Mouse (Mus musculus): Measurements from ENCODE around the gene Tnfsf9.

Gene Tnfsf9

DNA sequence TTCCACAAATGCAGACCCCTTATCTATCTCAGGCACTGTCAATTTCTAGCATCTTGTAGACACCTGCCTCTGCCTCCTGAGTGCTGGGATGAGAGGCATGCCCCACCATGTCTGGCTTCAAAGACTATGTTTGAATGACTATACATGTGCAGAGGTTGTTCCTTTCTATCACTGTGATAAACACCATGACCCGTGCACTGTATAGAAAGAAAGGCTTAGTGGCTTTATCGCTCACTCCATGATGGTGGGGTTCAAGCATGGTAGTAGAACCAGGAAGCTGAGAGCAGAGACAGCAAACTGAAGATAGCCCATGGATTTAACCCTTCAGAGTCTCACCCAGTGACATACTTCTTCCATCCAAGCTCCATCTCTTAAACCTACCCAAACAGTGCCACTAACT, 29.6 kb downstream of the Tnfsf9 start:
- DNase-seq (ENCODE audit: low spot score in 2 of 2): no peak

DNA sequence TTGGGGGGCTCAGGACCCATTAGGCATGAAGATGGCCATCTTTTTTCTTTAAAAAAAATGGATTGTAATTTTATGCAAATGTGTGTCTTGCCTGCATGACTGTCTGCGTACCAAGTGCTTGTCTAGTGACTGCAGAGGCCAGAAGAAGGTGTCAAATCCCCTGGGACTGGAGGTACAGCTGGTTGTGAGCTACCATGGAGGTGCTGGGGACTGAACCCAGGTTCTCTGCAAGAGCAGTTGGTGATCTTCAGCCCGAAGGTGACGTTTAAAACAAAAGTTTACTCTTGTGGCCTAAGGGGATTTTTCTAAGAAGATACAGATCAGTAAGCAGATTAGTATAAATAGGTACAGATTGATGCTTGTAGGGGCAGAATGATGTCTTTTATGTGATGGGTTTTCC, 30.5 kb downstream of the Tnfsf9 start:
- DNase-seq (ENCODE audit: low spot score in 2 of 2): no peak

- DNase-seq (ENCODE audit: low spot score in 2 of 2): no peak
These were observed 33.6 kb downstream of the Tnfsf9 start for GRCm38 (mm10) chr17:57138676-57139075.

DNA sequence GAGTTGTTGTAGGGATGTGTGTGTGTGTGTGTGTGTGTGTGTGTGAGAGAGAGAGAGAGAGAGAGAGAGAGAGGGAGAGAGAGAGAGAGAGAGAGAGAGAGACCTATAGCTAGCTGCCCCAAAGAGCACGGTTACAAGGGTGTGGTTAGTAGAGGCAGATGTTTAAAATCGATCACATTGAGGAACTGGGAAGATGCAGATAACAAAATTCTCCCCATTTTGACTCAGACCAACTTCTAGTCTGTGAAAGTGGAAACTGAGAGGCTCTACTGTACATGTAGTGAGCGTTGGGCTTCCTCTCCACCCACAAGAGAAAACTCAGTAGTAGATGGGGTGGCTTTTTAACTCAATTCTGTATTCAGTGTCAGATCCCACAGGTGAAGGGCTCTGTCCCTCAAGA, 34.6 kb downstream of the Tnfsf9 start:
- no peak for DNase-seq (ENCODE audit: low spot score in 2 of 2)

GRCm38 (mm10) chr17:57143704-57144103, 38.6 kb downstream of the Tnfsf9 start:
- DNase-seq (ENCODE audit: low spot score in 2 of 2): no peak

DNA sequence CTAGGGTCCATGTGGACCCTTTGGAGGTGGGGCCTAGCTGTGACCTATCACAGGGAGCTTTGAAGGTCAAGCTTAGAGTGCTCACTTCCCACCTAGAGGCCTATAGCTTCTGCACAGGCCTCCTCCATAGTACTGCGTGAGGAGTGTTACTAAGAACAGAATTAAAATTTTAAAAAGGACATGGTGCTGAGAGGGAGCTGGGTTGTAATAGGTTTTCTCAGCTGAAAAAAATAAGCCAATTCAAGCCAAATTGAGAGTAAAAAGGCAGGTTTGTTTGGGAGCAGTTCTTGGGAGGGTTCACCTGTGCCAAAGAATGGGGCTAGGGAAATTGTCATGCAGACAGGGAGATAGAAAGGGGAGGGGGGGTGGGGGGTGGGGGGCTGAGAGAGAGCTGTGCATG, 40.0 kb downstream of the Tnfsf9 start:
- DNase-seq (ENCODE audit: low spot score in 2 of 2): no peak

DNA sequence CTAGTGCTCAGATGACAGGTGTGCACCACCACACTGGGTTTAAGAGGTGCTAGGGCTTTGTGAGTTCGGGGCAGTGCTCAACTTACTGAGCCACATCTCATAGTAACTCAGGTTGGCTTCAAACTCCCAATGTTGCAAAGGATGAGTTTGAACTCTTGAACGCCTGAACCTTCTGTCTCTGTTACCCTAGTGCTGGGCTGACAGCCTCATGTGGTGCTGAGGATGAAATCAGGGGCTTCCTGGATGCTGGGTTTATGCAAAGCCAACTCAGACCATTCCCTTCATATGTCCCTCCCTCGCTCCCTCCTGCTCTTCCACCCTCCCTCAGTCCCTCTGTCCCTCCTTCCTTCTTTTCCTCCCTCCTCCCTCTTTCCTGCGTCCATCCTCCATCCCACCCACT, 43.2 kb downstream of the Tnfsf9 start:
- no peak for DNase-seq (ENCODE audit: low spot score in 2 of 2)

GRCm38 (mm10) chr17:57148994-57149803, 44.1 kb downstream of the Tnfsf9 start, which contains the start of gene Cd70:
Gene Cd70, minus strand, starts transcription at chr17:57149777.
- DNase-seq (ENCODE audit: low spot score in 2 of 2): no peak

DNA sequence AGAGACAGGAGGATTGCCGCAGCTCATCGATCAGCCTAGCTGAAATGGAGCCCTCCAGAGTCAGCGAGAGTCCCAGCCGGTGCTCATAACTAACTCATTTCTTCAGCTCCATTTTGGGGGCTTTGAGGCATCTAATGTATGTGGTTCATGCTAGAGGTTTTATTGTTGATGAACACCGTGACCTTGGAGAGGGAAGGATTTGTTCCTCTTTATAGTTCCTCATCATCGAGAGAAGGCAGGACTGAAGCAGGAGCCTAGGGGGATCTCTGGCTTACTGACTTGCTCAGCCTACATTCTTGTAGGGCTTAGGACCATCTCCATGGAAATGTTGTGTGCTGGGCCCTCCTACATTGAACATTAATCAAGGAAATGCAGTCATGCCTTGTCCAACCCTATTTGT, 47.9 kb downstream of the Tnfsf9 start:
- DNase-seq (ENCODE audit: low spot score in 2 of 2): no peak

DNA sequence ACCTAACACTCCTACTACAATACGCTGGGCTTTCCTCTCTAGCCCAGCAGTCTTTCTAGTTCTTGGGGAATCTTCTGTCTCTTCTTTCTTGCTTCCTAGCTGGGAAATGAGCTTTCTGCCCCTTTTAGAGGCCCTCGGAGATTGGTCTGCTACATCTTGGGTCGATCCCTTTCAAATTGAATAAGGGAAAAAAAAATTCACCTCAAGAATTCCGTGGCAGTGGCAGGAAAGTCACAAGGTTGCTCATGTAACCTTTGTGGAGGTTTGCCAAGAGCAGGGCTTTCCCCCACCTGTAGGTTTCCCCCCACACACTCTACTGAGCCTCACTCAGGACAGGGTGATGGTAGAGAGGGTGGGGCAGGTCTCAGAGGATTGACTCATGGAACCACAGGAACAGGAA, 48.7 kb downstream of the Tnfsf9 start:
- DNase-seq (ENCODE audit: low spot score in 2 of 2): no peak
